Mouse (Mus musculus) myocyte (in vitro differentiated cells): ENCODE data around the gene Zfp488. TPM values are rescaled to one million over a fixed set of nuclear protein-coding genes. Genes with fewer than 3 reads are reported as not detected.

ENCODE experiments used
- H3K27me3 ChIP-seq: one replicate; pipeline ENCODE4 v1.6.1; 2011; ENCODE audit not compliant: control insufficient read depth, insufficient read depth, insufficient read length
- H3K36me3 ChIP-seq: one replicate; pipeline ENCODE4 v1.6.1; 2011; ENCODE audit not compliant: control insufficient read depth, insufficient read depth
- H3K4me2 ChIP-seq: one replicate; pipeline ENCODE4 v1.6.1; 2011; ENCODE audit warnings: low read depth, control low read depth
- H3K4me3 ChIP-seq: one replicate; pipeline ENCODE4 v1.5.1; 2011; ENCODE audit warnings: mild to moderate bottlenecking, control low read depth, moderate library complexity
- H3K79me2 ChIP-seq: one replicate; pipeline ENCODE4 v1.6.1; 2011; ENCODE audit not compliant: control insufficient read depth, insufficient read depth
- H3ac ChIP-seq: one replicate; pipeline ENCODE4 v1.6.1; 2011; ENCODE audit not compliant: control insufficient read depth, insufficient read length
- CEBPB ChIP-seq: IDR thresholded peaks from 2 replicates; pipeline ENCODE4 v1.6.1; 2011; ENCODE audit warnings: mild to moderate bottlenecking, moderate library complexity; ENCODE audit not compliant: poor library complexity, insufficient read depth, severe bottlenecking
- E2F4 ChIP-seq: IDR thresholded peaks from one replicate; pipeline ENCODE4 v1.6.1; 2011; ENCODE audit warnings: mild to moderate bottlenecking, control low read depth, moderate library complexity; ENCODE audit not compliant: insufficient read depth
- MAX ChIP-seq: IDR thresholded peaks from one replicate; pipeline ENCODE4 v1.6.1; 2011; ENCODE audit warnings: low read depth, mild to moderate bottlenecking, control low read depth
- MYOD1 ChIP-seq, 3 experiments: IDR thresholded peaks; one replicate each; pipeline ENCODE4 v1.6.1; 2011; ENCODE audit warnings: control low read depth in 2 of 3, low read depth in 2 of 3, mild to moderate bottlenecking in 2 of 3, moderate library complexity in 1 of 3; ENCODE audit not compliant: insufficient read length in 2 of 3, control insufficient read depth in 1 of 3
- MYOG ChIP-seq, 3 experiments: IDR thresholded peaks; one replicate each; pipeline ENCODE4 v1.6.1; 2011; ENCODE audit warnings: control low read depth in 2 of 3, low read depth in 2 of 3, mild to moderate bottlenecking in 2 of 3; ENCODE audit not compliant: insufficient read length in 2 of 3, control insufficient read depth in 1 of 3, insufficient read depth in 1 of 3
- POLR2A ChIP-seq: IDR thresholded peaks from one replicate; pipeline ENCODE4 v1.6.1; 2011; ENCODE audit warnings: low read depth, mild to moderate bottlenecking, control low read depth, moderate library complexity; ENCODE audit not compliant: insufficient read length
- POLR2AphosphoS2 ChIP-seq: IDR thresholded peaks from one replicate; pipeline ENCODE4 v1.6.1; 2011; ENCODE audit warnings: low read depth, control low read depth; ENCODE audit not compliant: insufficient read length
- REST ChIP-seq: IDR thresholded peaks from one replicate; pipeline ENCODE4 v1.6.1; 2011; ENCODE audit warnings: mild to moderate bottlenecking, control low read depth, moderate library complexity; ENCODE audit not compliant: insufficient read depth, insufficient read length
- SRF ChIP-seq: IDR thresholded peaks from one replicate; pipeline ENCODE4 v1.6.1; 2011; ENCODE audit warnings: low read depth; ENCODE audit not compliant: control insufficient read depth, insufficient read length
- TCF12 ChIP-seq: IDR thresholded peaks from one replicate; pipeline ENCODE4 v1.6.1; 2011; ENCODE audit warnings: mild to moderate bottlenecking, control low read depth; ENCODE audit not compliant: poor library complexity, insufficient read depth, severe bottlenecking
- TCF3 ChIP-seq: IDR thresholded peaks from one replicate; pipeline ENCODE4 v1.6.1; 2011; ENCODE audit warnings: low read depth, control low read depth; ENCODE audit not compliant: insufficient read length
- USF1 ChIP-seq: IDR thresholded peaks from one replicate; pipeline ENCODE4 v1.6.1; 2011; ENCODE audit warnings: low read depth, mild to moderate bottlenecking, control low read depth, moderate library complexity
- polyA plus RNA-seq: library from polyadenylated mRNA; unstranded; fragments of >200 nt; fragmentation: generic; extraction: Trizol; gene quantifications from one replicate; pipeline ENCODE4 v1.2.1, GENCODE M21; 2012; ENCODE audit warnings: missing spikeins

Zfp488 gene
- polyA plus RNA-seq, 1 experiment, result not detected

DNA sequence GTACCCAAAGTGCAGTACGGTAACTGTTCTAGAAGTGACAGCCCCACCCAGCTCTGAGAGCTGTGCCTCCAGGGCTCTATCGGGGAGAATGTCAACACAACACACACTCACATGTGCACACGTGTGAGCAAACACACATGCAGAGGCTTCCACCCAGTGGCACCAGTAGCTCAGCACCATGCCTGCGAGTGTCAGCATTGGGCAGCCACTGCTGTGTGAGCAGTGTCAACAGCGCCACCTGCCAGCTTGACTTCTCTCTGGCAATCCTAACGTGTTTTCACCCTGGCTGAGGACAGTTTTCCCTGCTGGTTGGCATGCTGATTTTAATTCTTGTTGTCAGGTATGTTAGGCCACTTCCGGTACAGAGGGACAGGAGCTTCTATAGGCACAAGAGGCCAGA lies 5.9 kb downstream of the Zfp488 start:
- H3K4me3 ChIP-seq, result no peak overlapping the region
- H3K4me2 ChIP-seq, result no peak overlapping the region
- peaks cover 15% of the 10 kb centered on the region for H3K27me3 ChIP-seq
- H3K36me3 ChIP-seq, result no peaks in the 10 kb centered on the region
- no peak for TF ChIP-seq REST
- no peak for TF ChIP-seq TCF12
- no peak for TF ChIP-seq POLR2A
- TF ChIP-seq CEBPB, result no peak
- H3ac ChIP-seq, result no peak overlapping the region
- no peaks in the 10 kb centered on the region for H3K79me2 ChIP-seq

DNA sequence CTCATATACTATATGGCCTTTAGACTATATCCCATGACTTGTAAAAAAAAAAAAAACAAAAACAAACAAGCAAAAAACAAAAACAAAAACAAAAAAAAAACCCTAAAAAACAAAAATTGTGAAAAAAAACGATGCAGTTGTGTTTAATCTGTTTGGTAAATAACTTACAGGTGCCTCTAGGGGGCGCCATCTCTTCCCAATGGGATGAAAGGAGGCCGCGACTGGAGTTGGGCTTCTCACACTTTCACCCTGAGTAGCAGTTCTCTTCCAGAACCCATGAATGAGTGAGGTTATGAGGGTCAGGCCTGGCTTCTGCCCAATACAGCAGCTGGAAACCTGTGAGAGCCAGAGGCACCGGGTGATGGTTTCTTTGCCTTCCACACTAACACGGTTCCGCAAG lies 12.9 kb downstream of the Zfp488 start:
- Histone ChIP-seq H3K79me2 (no peaks in the 10 kb centered on the region), H3ac (no peak overlapping the region), H3K36me3 (no peaks in the 10 kb centered on the region), H3K27me3 (peaks cover 3% of the 10 kb centered on the region), H3K4me3 (no peak overlapping the region), H3K4me2 (no peak overlapping the region)
- no peak for TF ChIP-seq SRF
- TF ChIP-seq MYOG (IDR thresholded peaks at IDR 0.05; ENCODE audit: control insufficient read depth in 1 of 3, insufficient read depth in 1 of 3, insufficient read length in 2 of 3, low read depth in 2 of 3), result no peak
- no peak for TF ChIP-seq MYOD1 (IDR thresholded peaks at IDR 0.05; ENCODE audit: control insufficient read depth in 1 of 3, insufficient read length in 2 of 3, low read depth in 2 of 3)
- no peak for TF ChIP-seq POLR2A
- no peak for TF ChIP-seq MAX
- no peak for TF ChIP-seq REST
- no peak for TF ChIP-seq CEBPB

DNA sequence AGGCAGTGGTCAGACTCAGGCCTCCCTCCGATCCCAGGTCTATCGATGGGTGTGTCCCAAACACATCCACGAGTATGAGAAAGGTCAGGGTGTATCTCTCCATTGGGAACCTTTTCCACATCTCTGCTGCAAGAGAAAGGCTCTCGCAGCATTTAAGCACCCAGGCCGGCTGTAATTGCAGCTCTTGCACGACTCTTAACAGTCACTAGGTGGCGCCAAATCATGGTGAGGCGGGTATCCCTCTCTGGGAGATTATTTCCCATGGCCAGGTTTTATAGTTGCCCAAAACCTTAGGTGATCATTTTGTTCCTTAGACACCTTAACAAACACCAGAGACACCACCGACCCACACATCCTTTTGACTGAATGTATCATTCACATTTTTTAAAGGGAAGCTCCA lies 19.2 kb downstream of the Zfp488 start:
- Histone ChIP-seq H3K27me3 (peaks cover 11% of the 10 kb centered on the region), H3K79me2 (no peaks in the 10 kb centered on the region), H3ac (no peak overlapping the region), H3K4me3 (no peak overlapping the region), H3K36me3 (no peaks in the 10 kb centered on the region), H3K4me2 (no peak overlapping the region)
- no peak for TF ChIP-seq TCF3
- no peak for TF ChIP-seq POLR2A
- TF ChIP-seq MYOD1 (IDR thresholded peaks at IDR 0.05; ENCODE audit: control insufficient read depth in 1 of 3, insufficient read length in 2 of 3, low read depth in 2 of 3), result no peak

DNA sequence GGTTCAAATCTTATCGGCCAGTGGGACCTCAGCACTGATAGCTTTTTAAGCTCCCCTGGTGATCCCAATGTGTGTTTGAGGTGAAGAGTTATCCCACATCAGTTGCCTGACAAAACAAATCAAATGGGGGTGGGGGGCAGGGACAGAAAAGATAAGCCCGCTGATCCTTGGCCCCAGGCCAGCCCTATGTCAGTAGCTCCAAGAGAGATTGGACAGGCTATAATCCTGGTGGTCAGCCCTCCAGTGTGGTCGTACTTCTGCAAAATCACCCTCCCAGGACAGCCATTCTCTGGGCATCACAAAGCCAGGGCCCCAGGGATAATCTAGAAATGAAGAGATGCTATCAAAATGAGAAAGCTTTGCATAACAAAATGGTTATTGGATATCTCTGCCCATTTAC lies 19.7 kb downstream of the Zfp488 start:
- TF ChIP-seq MYOG (IDR thresholded peaks at IDR 0.05; ENCODE audit: control insufficient read depth in 1 of 3, insufficient read depth in 1 of 3, insufficient read length in 2 of 3, low read depth in 2 of 3) (no peak), SRF (no peak), MYOD1 (IDR thresholded peaks at IDR 0.05; ENCODE audit: control insufficient read depth in 1 of 3, insufficient read length in 2 of 3, low read depth in 2 of 3) (no peak), TCF3 (no peak), E2F4 (no peak), POLR2AphosphoS2 (no peak), CEBPB (no peak), USF1 (no peak), MAX (no peak), TCF12 (no peak), REST (no peak), POLR2A (no peak)
- Histone ChIP-seq H3K79me2 (no peaks in the 10 kb centered on the region), H3K27me3 (peaks cover 11% of the 10 kb centered on the region), H3ac (no peak overlapping the region), H3K4me3 (no peak overlapping the region), H3K36me3 (no peaks in the 10 kb centered on the region), H3K4me2 (no peak overlapping the region)

DNA sequence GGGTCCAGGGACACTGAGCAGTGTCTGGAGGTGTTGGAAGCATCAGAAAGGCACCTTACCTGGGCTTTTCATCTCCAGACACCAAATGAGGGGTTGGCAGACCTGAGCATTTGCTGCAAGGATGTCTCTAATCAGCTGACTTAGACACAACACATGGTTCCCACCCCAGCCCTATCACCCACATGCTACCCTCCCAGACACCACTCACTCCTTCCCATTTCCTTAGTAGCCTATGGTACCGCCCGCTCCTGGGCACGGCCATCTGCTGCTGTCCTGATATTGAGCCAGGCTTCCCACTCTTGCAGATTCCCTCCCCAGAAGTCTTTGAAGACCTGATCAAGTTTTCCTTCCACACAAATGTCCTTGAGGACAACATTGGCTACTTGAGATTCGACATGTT lies 20.4 kb downstream of the Zfp488 start:
- TF ChIP-seq CEBPB (no peak), SRF (no peak), TCF3 (no peak), TCF12 (no peak), POLR2A (no peak), POLR2AphosphoS2 (no peak), E2F4 (no peak), REST (no peak), MYOD1 (IDR thresholded peaks at IDR 0.05; ENCODE audit: control insufficient read depth in 1 of 3, insufficient read length in 2 of 3, low read depth in 2 of 3) (no peak)

More for the DNA sequence above, 20.4 kb downstream of the Zfp488 start:
- no peak overlapping the region for H3K4me3 ChIP-seq
- no peaks in the 10 kb centered on the region for H3K79me2 ChIP-seq
- no peak overlapping the region for H3ac ChIP-seq
- peaks cover 11% of the 10 kb centered on the region for H3K27me3 ChIP-seq
- no peaks in the 10 kb centered on the region for H3K36me3 ChIP-seq
- H3K4me2 ChIP-seq, result no peak overlapping the region
